Mouse (Mus musculus) erythroid progenitor cell, adult 5-6 weeks (primary cell): ENCODE measurements around the gene Cby1. TPM values are rescaled to one million over a fixed set of nuclear protein-coding genes. Genes with fewer than 3 reads are reported as not detected.
A peak's percentile ranks its signal among the peaks of the same experiment; 100 is the strongest.

ENCODE experiments used
- ATAC-seq: replicated peaks from 2 replicates; pipeline ENCODE4 v1.8.0; 2016; ENCODE audit warnings: moderate number of reproducible peaks, mild to moderate bottlenecking, moderate TSS enrichment, inconsistent platforms; ENCODE audit not compliant: poor library complexity, low FRiP score, severe bottlenecking
- total RNA-seq, 2 experiments: library from RNA; stranded (forward) in 1 of 2; stranded (reverse) in 1 of 2; fragments of 150-400 nt in 1 of 2; fragments of 186-747, 209-891 nt in 1 of 2; gene quantifications; 2 replicates each; pipeline versions ENCODE4 v1.2.3 to v1.2.4; 2015 to 2017; ENCODE audit warnings: low replicate concordance in 2 of 2

Cby1 gene
- total RNA-seq, 2 experiments from 2014 or later, result 6.3 to 13.0 TPM

- no peak for ATAC-seq
Measured at GRCm38 (mm10) chr15:79696508-79696907, 37.5 kb downstream of the Cby1 start.

- ATAC-seq, result no peak
Measured at GRCm38 (mm10) chr15:79697011-79697410, 38.0 kb downstream of the Cby1 start.

- no peak for ATAC-seq
Measured at GRCm38 (mm10) chr15:79697558-79698187, 38.7 kb downstream of the Cby1 start.

GRCm38 (mm10) chr15:79706603-79707214 lies 47.7 kb downstream of the Cby1 start:
- ATAC-seq, result no peak

- 0 out of 2 replicates have a peak, but pooled peaks have one; percentile 32 for ATAC-seq
Measured at GRCm38 (mm10) chr15:79708229-79708822, 49.3 kb downstream of the Cby1 start.

GRCm38 (mm10) chr15:79715646-79716045 lies 56.6 kb downstream of the Cby1 start:
- no peak for ATAC-seq

GRCm38 (mm10) chr15:79716710-79717109 lies 57.7 kb downstream of the Cby1 start:
- ATAC-seq, result no peak

Other genes starting within 250 kb of the Cby1 start
- gene Csnk1e, start 203.6 kb upstream of the Cby1 start, total RNA-seq (2015; ENCODE audit: low replicate concordance), result 6.8 and 18.9 TPM in 2 replicates
- 2.1 and 2.9 TPM in 2 replicates for gene Csnk1e, start 203.6 kb upstream of the Cby1 start, total RNA-seq (2017; ENCODE audit: low replicate concordance)
- gene Kcnj4, start 154.0 kb upstream of the Cby1 start, total RNA-seq (2015; ENCODE audit: low replicate concordance), result not detected in 2 replicates
- not detected in 2 replicates for gene Kcnj4, start 154.0 kb upstream of the Cby1 start, total RNA-seq (2017; ENCODE audit: low replicate concordance)
- 1.1 TPM in 1 of 2 replicates, not detected in the other for gene Kdelr3, start 142.8 kb upstream of the Cby1 start, total RNA-seq (2015; ENCODE audit: low replicate concordance)
- gene Kdelr3, start 142.8 kb upstream of the Cby1 start, total RNA-seq (2017; ENCODE audit: low replicate concordance), result not detected in 2 replicates
- 117 and 144 TPM in 2 replicates for gene Ddx17, start 112.5 kb upstream of the Cby1 start, total RNA-seq (2015; ENCODE audit: low replicate concordance)
- 145 and 216 TPM in 2 replicates for gene Ddx17, start 112.5 kb upstream of the Cby1 start, total RNA-seq (2017; ENCODE audit: low replicate concordance)
- 15.5 TPM in 1 of 2 replicates, not detected in the other for gene Dmc1, start 54.1 kb upstream of the Cby1 start, total RNA-seq (2015; ENCODE audit: low replicate concordance)
- 1.0 TPM in 1 of 2 replicates, not detected in the other for gene Dmc1, start 54.1 kb upstream of the Cby1 start, total RNA-seq (2017; ENCODE audit: low replicate concordance)
- 3.2 TPM in 1 of 2 replicates, not detected in the other for gene Fam227a, start 243 bp upstream of the Cby1 start, total RNA-seq (2015; ENCODE audit: low replicate concordance)
- gene Fam227a, start 243 bp upstream of the Cby1 start, total RNA-seq (2017; ENCODE audit: low replicate concordance), result 4.4 and 8.6 TPM in 2 replicates
- 70.8 and 73.9 TPM in 2 replicates for gene Tomm22, start 11.7 kb downstream of the Cby1 start, total RNA-seq (2015; ENCODE audit: low replicate concordance)
- 54.8 and 62.5 TPM in 2 replicates for gene Tomm22, start 11.7 kb downstream of the Cby1 start, total RNA-seq (2017; ENCODE audit: low replicate concordance)
- gene Josd1, start 28.7 kb downstream of the Cby1 start, total RNA-seq (2015; ENCODE audit: low replicate concordance), result 17.7 and 18.4 TPM in 2 replicates
- gene Josd1, start 28.7 kb downstream of the Cby1 start, total RNA-seq (2017; ENCODE audit: low replicate concordance), result 17.3 and 27.6 TPM in 2 replicates
- 43.6 and 63.1 TPM in 2 replicates for gene Gtpbp1, start 31.6 kb downstream of the Cby1 start, total RNA-seq (2015; ENCODE audit: low replicate concordance)
- 64.1 and 94.1 TPM in 2 replicates for gene Gtpbp1, start 31.6 kb downstream of the Cby1 start, total RNA-seq (2017; ENCODE audit: low replicate concordance)
- gene Sun2, start 83.3 kb downstream of the Cby1 start, total RNA-seq (2015; ENCODE audit: low replicate concordance), result 29.6 and 34.0 TPM in 2 replicates
- gene Sun2, start 83.3 kb downstream of the Cby1 start, total RNA-seq (2017; ENCODE audit: low replicate concordance), result 56.9 and 67.4 TPM in 2 replicates
- gene Dnal4, start 118.7 kb downstream of the Cby1 start, total RNA-seq (2015; ENCODE audit: low replicate concordance), result 1.8 TPM in 1 of 2 replicates, not detected in the other
- gene Dnal4, start 118.7 kb downstream of the Cby1 start, total RNA-seq (2017; ENCODE audit: low replicate concordance), result 0.30 and 1.7 TPM in 2 replicates
- not detected in 2 replicates for gene Nptxr, start 145.6 kb downstream of the Cby1 start, total RNA-seq (2015; ENCODE audit: low replicate concordance)
- 0.53 TPM in 1 of 2 replicates, not detected in the other for gene Nptxr, start 145.6 kb downstream of the Cby1 start, total RNA-seq (2017; ENCODE audit: low replicate concordance)
- gene Npcd, start 175.0 kb downstream of the Cby1 start, total RNA-seq (2015; ENCODE audit: low replicate concordance), result not detected in 2 replicates
- not detected in 2 replicates for gene Npcd, start 175.0 kb downstream of the Cby1 start, total RNA-seq (2017; ENCODE audit: low replicate concordance)
- 13.8 and 20.2 TPM in 2 replicates for gene Cbx6, start 175.5 kb downstream of the Cby1 start, total RNA-seq (2015; ENCODE audit: low replicate concordance)
- gene Cbx6, start 175.5 kb downstream of the Cby1 start, total RNA-seq (2017; ENCODE audit: low replicate concordance), result 21.8 and 38.9 TPM in 2 replicates
- 229 and 314 TPM in 2 replicates for gene Apobec3, start 232.5 kb downstream of the Cby1 start, total RNA-seq (2015; ENCODE audit: low replicate concordance)
- 185 and 259 TPM in 2 replicates for gene Apobec3, start 232.5 kb downstream of the Cby1 start, total RNA-seq (2017; ENCODE audit: low replicate concordance)